Mouse (Mus musculus) limb, embryonic 15.5 days (tissue): Measurements from ENCODE around the gene Nfs1. TPM values are rescaled to one million over a fixed set of nuclear protein-coding genes. Genes with fewer than 3 reads are reported as not detected.

ENCODE experiments used
- ATAC-seq: fragments of 200-750 bp; cut with Nextera tagmentation; 2 replicates; pipeline ENCODE4 v1.8.0; 2017; ENCODE audit warnings: low read depth, moderate TSS enrichment; ENCODE audit not compliant: insufficient number of reproducible peaks, low FRiP score, low TSS enrichment
- H3K27ac ChIP-seq: fragments of 300-500 bp; sonication (generic); 2 replicates; pipeline ENCODE4 v1.5.1; 2015; ENCODE audit warnings: moderate library complexity, mild to moderate bottlenecking, inconsistent platforms
- H3K27me3 ChIP-seq: fragments of 300-500 bp; sonication (generic); 2 replicates; pipeline ENCODE4 v1.6.1; 2015; ENCODE audit warnings: inconsistent platforms
- H3K36me3 ChIP-seq: fragments of 300-500 bp; sonication (generic); 2 replicates; pipeline ENCODE4 v1.6.1; 2015; ENCODE audit warnings: inconsistent platforms
- H3K4me1 ChIP-seq: fragments of 300-500 bp; sonication (generic); 2 replicates; pipeline ENCODE4 v1.6.1; 2015; ENCODE audit warnings: inconsistent platforms
- H3K4me2 ChIP-seq: fragments of 300-500 bp; sonication (generic); 2 replicates; pipeline ENCODE4 v1.6.1; 2015; ENCODE audit warnings: mild to moderate bottlenecking, inconsistent platforms
- H3K4me3 ChIP-seq: fragments of 300-500 bp; sonication (generic); 2 replicates; pipeline ENCODE4 v1.5.1; 2015; ENCODE audit warnings: mild to moderate bottlenecking, inconsistent platforms
- H3K9ac ChIP-seq: fragments of 300-500 bp; sonication (generic); 2 replicates; pipeline ENCODE4 v1.6.1; 2015; ENCODE audit warnings: inconsistent platforms
- H3K9me3 ChIP-seq: fragments of 300-500 bp; sonication (generic); 2 replicates; pipeline ENCODE4 v1.6.1; 2016; ENCODE audit warnings: inconsistent platforms
- WGBS: fragments of 180-500 bp; shearing (Covaris S2); methylation state at CpG from one replicate; pipeline ENCODE4 v1.1.7; 2015; 5-methylcytosine and 5-hydroxymethylcytosine counted together
- polyA plus RNA-seq: library from polyadenylated mRNA; unstranded; fragments of >200 nt; fragmentation: Nextera tagmentation; extraction: Ambion mirVana; gene quantifications from 2 replicates; pipeline ENCODE4 v1.2.1, GENCODE M21; 2015

The Nfs1 gene
- polyA plus RNA-seq, 1 experiment from 2014 or later: 39.3 TPM

DNA sequence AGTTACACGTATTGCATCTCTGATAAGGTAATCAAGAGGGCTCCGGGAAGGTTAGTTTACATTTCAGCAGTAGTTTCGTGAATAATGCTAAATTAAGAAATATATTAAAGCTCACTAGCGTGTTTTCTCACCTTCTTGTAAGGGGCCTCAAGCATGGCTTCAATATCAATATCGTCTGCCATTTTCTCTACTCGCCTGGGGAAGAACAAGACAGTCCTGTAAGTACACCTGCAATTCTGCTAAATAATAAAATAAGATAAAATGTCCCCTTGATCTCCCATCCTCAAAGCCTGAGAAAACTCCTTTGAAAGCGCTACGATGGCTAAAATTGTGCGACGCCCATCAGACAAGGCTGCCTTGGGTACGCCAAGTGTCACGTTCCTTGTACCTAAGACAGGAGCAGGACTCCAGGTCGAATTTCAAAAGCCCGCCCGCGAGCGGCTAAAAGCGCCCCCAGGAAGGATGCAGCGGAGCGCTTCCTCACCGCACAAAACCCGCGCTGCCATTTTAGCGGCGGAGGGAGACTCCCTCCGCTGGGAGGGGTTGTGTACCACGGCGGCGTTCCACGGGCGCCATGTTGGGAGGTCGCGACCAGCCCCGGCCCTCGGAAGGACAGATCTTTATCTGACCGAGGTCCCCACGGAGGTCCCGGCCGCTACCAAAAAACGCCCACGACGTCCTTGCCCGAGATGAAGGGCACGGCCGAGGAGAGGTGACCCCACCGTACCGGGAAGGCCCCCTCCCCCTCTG lies 35.2 kb upstream of the Nfs1 start:
- H3K4me3 ChIP-seq: peak overlapping the region; percentile 94
- H3K27me3 ChIP-seq: no peaks in the 10 kb centered on the region

DNA sequence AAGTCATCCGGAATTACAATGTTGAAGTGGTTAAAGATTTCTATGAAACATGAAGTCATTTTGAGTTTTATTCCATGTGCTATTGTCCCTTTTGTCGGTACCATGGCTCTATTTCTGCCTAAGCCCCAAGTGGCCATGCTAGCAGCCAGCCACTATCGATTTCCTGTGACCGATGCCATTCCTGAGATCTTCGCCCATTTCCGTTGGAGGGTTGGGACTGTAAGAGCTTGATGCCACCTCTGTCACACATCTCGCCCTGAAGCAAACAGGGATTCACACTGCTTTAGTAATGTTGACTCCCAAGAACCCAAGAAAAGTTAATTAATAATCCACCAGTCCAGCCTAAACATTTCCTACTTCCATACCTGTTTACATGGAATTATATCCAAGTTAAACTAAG lies 33.7 kb upstream of the Nfs1 start:
- Histone ChIP-seq H3K9me3 (no peaks in the 10 kb centered on the region), H3K4me2 (peak overlapping the region; percentile 58), H3K4me3 (peak overlapping the region; percentile 22), H3K9ac (no peak overlapping the region), H3K27ac (no peak overlapping the region), H3K36me3 (peaks cover 16% of the 10 kb centered on the region), H3K4me1 (peaks cover 20% of the 10 kb centered on the region), H3K27me3 (no peaks in the 10 kb centered on the region)
- 76% methylated on average over 7 of the region's 7 CpGs for WGBS
- no peak for ATAC-seq

More for the DNA sequence above, 35.2 kb upstream of the Nfs1 start:
- Histone ChIP-seq H3K4me1 (peaks cover 16% of the 10 kb centered on the region), H3K9ac (peak overlapping the region; percentile 100), H3K27ac (peak overlapping the region; percentile 95), H3K9me3 (no peaks in the 10 kb centered on the region), H3K36me3 (peaks cover 8% of the 10 kb centered on the region; the same call in 1 of the 2 replicates), H3K4me2 (peak overlapping the region; percentile 58)
- ATAC-seq: peak; percentile 11; the same call in 1 of the 2 replicates
- WGBS: 2% methylated on average over 47 of the region's 47 CpGs

DNA sequence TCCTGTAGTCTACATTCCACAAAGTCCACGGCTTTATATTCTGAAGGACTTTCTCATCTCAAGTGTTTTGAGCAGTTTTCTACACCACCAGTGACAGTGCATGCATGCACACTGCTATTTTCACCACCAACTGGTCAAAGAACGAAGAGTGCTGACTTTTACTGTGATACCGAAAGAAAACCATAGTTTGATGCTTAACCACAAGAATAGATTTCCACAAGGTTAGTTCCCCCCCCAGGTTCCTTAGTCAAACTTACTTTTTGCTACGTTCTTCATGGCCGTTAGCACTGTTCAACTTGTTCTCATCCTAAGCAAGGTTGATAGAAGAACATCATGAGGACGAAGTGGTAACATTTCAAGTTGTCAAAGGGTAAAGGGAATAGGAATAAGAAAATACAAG lies 33.1 kb upstream of the Nfs1 start:
- no peak overlapping the region for H3K4me2 ChIP-seq

DNA sequence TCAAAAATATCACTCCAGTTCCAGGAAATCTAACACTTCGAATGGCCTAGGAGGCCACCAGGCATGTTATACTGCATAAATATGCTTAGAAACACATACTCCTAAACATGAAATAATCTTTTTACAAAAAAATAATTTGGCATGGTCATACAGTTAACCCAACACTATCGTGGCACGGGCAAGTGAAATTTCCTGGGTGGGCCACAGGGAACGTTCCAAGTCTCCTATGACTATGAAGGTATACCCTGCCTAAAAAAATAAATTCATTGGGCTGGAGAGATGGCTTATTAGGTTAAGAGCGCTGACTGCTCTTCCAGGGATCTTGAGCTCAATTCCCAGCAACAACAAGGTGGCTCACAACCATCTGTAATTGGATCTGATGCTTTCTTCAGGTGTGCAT lies 22.6 kb upstream of the Nfs1 start:
- no peak for ATAC-seq
- no peak overlapping the region for H3K4me3 ChIP-seq
- no peak overlapping the region for H3K27ac ChIP-seq
- no peak overlapping the region for H3K4me2 ChIP-seq
- H3K9ac ChIP-seq: no peak overlapping the region
- H3K4me1 ChIP-seq: no peaks in the 10 kb centered on the region
- no peaks in the 10 kb centered on the region for H3K9me3 ChIP-seq
- no peaks in the 10 kb centered on the region for H3K27me3 ChIP-seq
- 92% methylated on average over 5 of the region's 5 CpGs for WGBS
- H3K36me3 ChIP-seq: peaks cover 70% of the 10 kb centered on the region

More for the DNA sequence above, 33.1 kb upstream of the Nfs1 start:
- no peak for ATAC-seq
- no peak overlapping the region for H3K9ac ChIP-seq
- no peak overlapping the region for H3K27ac ChIP-seq
- WGBS: 85% methylated on average over 6 of the region's 6 CpGs
- H3K9me3 ChIP-seq: no peaks in the 10 kb centered on the region
- H3K36me3 ChIP-seq: peaks cover 20% of the 10 kb centered on the region
- no peak overlapping the region for H3K4me3 ChIP-seq
- peaks cover 20% of the 10 kb centered on the region for H3K4me1 ChIP-seq
- no peaks in the 10 kb centered on the region for H3K27me3 ChIP-seq

DNA sequence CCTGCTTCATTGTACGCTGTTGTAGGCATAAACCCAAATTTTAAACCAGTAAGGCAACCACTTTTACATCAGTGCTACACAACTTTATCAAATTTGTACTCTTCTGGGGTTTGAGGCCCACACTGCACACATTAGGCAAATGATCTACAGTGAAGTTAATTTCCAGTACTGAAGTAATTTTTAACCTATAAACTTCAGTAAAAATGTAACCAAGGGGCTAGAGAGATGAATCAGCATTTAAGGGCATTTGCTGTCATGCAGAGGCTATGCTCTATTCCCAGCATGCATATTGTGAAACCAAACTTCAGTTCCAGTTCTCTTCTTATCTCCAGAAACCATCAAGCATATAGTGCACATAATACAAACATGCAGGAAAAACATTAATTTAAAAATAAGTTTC lies 21.5 kb upstream of the Nfs1 start:
- H3K27ac ChIP-seq: no peak overlapping the region
- H3K9me3 ChIP-seq: no peaks in the 10 kb centered on the region
- no peak overlapping the region for H3K9ac ChIP-seq
- peaks cover 71% of the 10 kb centered on the region for H3K36me3 ChIP-seq
- no peak overlapping the region for H3K4me3 ChIP-seq
- 94% methylated on average over 1 of the region's 1 CpGs for WGBS
- no peaks in the 10 kb centered on the region for H3K27me3 ChIP-seq
- no peak overlapping the region for H3K4me2 ChIP-seq
- no peak for ATAC-seq
- H3K4me1 ChIP-seq: no peaks in the 10 kb centered on the region

DNA sequence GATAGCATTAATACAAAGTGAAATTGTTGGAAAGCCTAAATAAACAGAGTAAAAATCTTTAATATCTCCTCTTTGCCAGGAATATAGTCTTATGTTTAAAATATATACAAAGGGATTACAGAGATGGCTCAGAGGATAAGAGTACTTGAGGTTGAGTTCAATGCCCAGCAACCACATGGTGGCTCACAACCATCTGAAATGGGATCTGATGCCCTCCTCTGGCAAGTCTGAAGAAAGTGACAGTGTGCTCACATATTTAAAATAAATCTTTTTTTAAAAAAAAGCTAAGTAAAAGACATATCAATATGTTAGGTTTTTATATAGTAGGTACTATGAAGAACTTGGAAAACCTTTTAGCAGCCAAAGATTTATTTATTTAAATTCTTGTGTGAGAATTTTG lies 7.6 kb upstream of the Nfs1 start:
- no peak overlapping the region for H3K27ac ChIP-seq
- H3K4me3 ChIP-seq: no peak overlapping the region
- H3K4me2 ChIP-seq: no peak overlapping the region
- H3K36me3 ChIP-seq: peaks cover 62% of the 10 kb centered on the region
- no peaks in the 10 kb centered on the region for H3K4me1 ChIP-seq
- H3K9ac ChIP-seq: no peak overlapping the region
- no peak for ATAC-seq
- no peaks in the 10 kb centered on the region for H3K9me3 ChIP-seq
- no peaks in the 10 kb centered on the region for H3K27me3 ChIP-seq

DNA sequence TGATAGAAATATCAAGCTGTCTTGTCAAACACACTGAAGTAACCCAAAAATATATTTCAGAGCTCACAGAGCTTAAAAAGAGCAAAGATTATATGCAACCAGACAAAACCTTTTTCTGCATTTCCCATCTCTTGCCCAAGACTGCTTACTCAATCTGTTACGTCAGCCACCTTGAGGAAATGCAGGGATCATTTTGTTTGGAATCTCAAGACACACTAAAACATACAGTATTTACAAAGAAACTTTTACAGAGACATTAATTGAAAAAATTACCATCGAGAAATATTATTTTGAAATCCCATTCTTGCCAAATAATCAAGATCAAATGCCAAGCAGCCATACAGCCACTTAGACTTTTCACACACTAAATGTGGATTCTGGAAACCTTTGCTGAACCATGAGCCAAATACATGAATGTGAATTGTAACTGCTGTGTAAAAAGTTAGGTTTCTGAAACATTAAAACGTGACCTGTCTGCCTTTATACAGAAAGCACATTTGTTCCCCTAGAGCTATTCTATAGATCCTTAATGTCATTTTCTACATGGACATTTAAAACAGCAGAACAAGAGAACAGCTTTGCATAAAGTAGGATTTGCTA lies 3.4 kb upstream of the Nfs1 start:
- 85% methylated on average over 3 of the region's 3 CpGs for WGBS
- Histone ChIP-seq H3K4me3 (no peak overlapping the region), H3K36me3 (peaks cover 42% of the 10 kb centered on the region)

DNA sequence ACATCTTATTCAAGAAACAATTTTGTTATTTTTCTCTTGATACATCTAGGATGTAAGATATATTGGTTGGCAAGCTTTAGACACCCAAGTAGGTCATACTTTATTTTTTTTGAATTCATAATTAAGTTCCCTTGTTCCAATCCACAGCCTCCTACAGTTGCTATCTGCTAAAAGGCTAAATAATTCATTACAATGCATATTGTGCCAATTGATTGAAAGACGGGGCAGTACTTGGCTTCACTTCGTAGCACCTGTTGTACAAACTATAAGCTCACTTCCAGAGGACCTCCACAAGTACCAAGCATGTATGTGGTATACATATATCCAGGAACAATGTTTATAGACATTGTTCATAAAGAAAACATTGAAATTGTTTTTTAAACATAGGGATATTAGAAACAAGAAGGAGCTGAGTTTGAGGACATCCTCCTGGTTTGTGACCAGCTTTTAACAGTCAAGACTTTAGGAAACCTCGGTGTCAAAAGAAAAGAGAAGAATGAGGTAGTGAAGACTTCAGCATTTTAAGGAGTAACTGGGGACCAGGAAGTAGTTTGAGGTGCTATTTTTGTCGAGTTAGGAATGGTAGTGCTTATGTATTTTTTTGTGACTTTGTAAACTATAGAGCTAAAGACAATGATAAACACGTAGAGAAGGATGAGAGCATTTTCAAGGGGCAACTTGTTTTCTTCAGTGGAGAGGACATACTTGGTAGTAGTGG lies 2.4 kb upstream of the Nfs1 start:
- Histone ChIP-seq H3K4me1 (peaks cover 10% of the 10 kb centered on the region), H3K27me3 (no peaks in the 10 kb centered on the region), H3K36me3 (peaks cover 47% of the 10 kb centered on the region), H3K27ac (no peak overlapping the region), H3K4me2 (no peak overlapping the region), H3K9ac (no peak overlapping the region), H3K4me3 (no peak overlapping the region), H3K9me3 (no peaks in the 10 kb centered on the region)
- 68% methylated on average over 5 of the region's 5 CpGs for WGBS
- no peak for ATAC-seq

More for the DNA sequence above, 3.4 kb upstream of the Nfs1 start:
- no peak overlapping the region for H3K9ac ChIP-seq
- no peak for ATAC-seq
- no peak overlapping the region for H3K4me2 ChIP-seq
- H3K9me3 ChIP-seq: no peaks in the 10 kb centered on the region
- H3K27me3 ChIP-seq: no peaks in the 10 kb centered on the region
- H3K4me1 ChIP-seq: peaks cover 10% of the 10 kb centered on the region
- no peak overlapping the region for H3K27ac ChIP-seq

DNA sequence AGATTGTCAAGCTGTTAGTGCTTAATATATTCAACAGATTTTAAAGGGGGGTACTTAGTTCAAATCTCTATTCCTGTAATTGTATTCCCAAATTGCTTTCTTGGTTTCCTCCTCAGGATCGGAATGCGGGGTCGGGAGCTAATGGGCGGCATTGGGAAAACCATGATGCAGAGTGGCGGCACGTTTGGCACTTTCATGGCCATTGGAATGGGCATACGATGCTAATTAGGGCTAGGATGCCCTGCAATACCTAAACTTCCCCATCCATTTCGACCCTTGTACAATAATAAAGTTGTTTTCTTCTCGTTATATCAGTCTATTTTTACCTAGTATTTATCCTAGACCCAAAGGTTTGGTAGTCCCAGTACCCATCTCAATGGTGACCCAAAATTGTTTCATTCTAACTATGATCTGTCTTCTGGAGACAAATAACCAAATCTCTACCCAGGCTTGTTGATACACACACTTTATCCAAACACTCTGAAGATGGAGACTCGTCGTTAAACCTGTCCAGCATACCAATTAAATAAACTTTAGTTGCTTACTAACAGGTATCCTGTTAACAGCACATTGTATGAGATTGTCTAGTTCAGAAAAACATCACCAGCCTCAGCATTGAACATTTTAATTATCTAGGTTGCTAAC lies 1.6 kb upstream of the Nfs1 start:
- Histone ChIP-seq H3K36me3 (peaks cover 45% of the 10 kb centered on the region), H3K4me2 (0 out of 2 replicates have a peak overlapping the region, but pooled peaks have one; percentile 71), H3K9me3 (no peaks in the 10 kb centered on the region), H3K4me3 (no peak overlapping the region), H3K4me1 (peaks cover 10% of the 10 kb centered on the region), H3K27ac (no peak overlapping the region), H3K27me3 (no peaks in the 10 kb centered on the region), H3K9ac (no peak overlapping the region)
- WGBS: 45% methylated on average over 11 of the region's 11 CpGs
- ATAC-seq: no peak

DNA sequence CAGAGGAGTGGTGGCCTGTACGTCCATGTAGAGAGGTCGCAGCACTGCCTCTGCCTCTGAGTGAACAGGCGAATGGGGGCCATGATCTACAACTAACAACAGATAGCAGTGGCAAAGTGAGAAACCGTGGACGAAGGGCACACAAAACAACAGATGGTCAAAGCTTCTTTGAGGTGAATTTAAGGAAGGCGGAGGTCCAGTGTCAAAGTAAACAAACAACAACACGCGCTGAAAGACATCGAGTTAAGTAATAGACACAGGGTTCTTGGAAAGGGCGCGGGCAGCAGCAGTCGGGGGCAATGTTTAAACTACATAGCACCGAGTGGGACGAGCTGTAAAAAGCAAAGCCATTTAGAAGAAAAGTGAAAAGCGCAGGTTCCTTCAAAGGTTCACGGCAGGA lies 619 bp downstream of the Nfs1 start:
- H3K27ac ChIP-seq: peak overlapping the region; percentile 94
- H3K4me2 ChIP-seq: peak overlapping the region; percentile 71
- H3K9me3 ChIP-seq: no peaks in the 10 kb centered on the region
- peak overlapping the region; percentile 85 for H3K4me3 ChIP-seq
- H3K36me3 ChIP-seq: peaks cover 31% of the 10 kb centered on the region
- 1% methylated on average over 16 of the region's 16 CpGs for WGBS
- ATAC-seq: no peak
- peak overlapping the region; percentile 78 for H3K9ac ChIP-seq
- H3K27me3 ChIP-seq: no peaks in the 10 kb centered on the region
- peaks cover 10% of the 10 kb centered on the region for H3K4me1 ChIP-seq

DNA sequence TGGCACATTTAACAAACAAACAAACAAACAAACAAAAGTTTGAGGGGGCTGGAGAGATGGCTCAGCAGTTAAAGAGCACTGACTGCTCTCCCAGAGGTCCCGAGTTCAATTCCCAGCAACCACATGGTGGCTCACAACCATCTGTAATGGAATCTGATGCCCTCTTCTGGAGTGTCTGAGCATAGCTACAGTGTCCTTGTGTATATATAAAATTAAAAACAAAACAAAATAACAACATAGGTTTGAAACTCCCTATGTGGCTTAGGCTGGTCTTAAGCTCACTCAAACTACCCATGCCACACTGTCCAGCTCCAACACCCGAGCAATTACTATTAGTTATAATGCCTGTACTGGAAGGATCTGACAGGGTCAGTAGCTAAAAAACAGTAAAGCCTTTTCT lies 1.2 kb downstream of the Nfs1 start:
- no peak for ATAC-seq
- Histone ChIP-seq H3K9ac (no peak overlapping the region), H3K27me3 (no peaks in the 10 kb centered on the region), H3K4me1 (peaks cover 10% of the 10 kb centered on the region), H3K9me3 (no peaks in the 10 kb centered on the region), H3K4me2 (peak overlapping the region; percentile 71; the same call in 1 of the 2 replicates), H3K4me3 (peak overlapping the region; percentile 85), H3K36me3 (peaks cover 26% of the 10 kb centered on the region), H3K27ac (peak overlapping the region; percentile 94; the same call in 1 of the 2 replicates)
- 78% methylated on average over 2 of the region's 2 CpGs for WGBS
